Mouse (Mus musculus) erythroblast, embryonic 14.5 days (primary cell): Measurements from ENCODE around the gene Pcdh7.

Experiments
- GATA1 ChIP-seq: IDR thresholded peaks from 2 replicates; pipeline ENCODE4 v1.6.1; 2012; ENCODE audit warnings: low read length, inconsistent platforms, mixed read lengths
- TAL1 ChIP-seq: IDR thresholded peaks from 3 replicates; pipeline ENCODE4 v1.6.1; 2012; ENCODE audit warnings: low read length, inconsistent platforms, mixed read lengths

DNA sequence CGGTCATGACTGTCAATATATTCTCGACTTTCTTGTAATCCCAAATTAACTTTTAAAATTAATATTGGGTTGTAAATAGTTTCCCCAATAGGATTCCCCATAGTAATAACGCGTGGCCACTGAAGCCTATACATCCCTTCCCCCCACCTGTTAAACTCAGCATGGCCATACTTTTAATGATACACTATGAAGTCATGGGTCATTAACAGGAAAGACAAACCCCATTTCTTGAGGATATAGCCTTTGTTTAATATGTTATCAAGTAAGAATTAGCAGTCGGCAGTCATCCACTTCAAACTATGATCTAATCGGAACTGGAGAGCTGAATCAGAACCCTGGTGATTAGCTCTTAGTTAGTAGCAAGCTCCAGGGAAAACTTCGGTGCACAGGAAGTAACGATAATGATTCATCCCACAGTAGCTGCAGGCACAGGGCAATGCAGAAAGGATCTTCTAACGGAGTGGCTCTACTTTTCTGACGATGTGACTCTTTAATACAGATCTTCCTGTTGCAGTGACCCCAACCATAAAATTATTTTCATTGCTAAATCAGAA, 50.8 kb downstream of the Pcdh7 start:
- TF ChIP-seq GATA1 (no peak), TAL1 (no peak)
